Mouse (Mus musculus): ENCODE measurements around the gene Gmps. TPM values are rescaled to one million over a fixed set of nuclear protein-coding genes. Genes with fewer than 3 reads are reported as not detected.

The Gmps gene
- polyA plus RNA-seq, 1 experiment from 2014 or later, result 51.0 TPM

DNA sequence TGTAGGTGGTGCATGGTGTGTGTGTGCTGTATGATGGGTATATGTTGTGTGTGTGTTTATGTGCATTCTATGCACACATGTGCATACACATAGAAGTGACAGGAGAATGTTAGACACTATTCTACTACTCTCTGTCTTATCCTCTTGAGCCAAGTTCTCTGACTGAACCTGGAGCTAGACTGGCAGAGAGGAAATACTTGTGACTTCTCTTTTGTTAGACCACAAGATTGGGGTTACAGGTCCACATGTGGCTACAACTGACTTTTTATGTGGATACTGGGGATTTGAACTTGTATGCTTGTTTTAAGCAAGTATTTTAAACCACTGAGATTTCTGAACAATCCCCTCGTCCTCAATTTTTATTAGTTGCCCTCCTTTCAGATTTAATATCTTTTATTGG lies 10.8 kb downstream of the Gmps start:
- H3K36me3 ChIP-seq, result peaks cover 61% of the 10 kb centered on the region
- H3K4me3 ChIP-seq, result no peak overlapping the region
- H3K4me1 ChIP-seq, result no peaks in the 10 kb centered on the region
- no peaks in the 10 kb centered on the region for H3K9me3 ChIP-seq
- H3K4me2 ChIP-seq, result no peak overlapping the region
- 77% methylated on average over 1 of the region's 1 CpGs for WGBS
- no peaks in the 10 kb centered on the region for H3K27me3 ChIP-seq
- no peak overlapping the region for H3K9ac ChIP-seq
- H3K27ac ChIP-seq, result no peak overlapping the region
- ATAC-seq (ENCODE audit: insufficient number of reproducible peaks, insufficient read depth, low FRiP score, low TSS enrichment, low read depth), result no peak

DNA sequence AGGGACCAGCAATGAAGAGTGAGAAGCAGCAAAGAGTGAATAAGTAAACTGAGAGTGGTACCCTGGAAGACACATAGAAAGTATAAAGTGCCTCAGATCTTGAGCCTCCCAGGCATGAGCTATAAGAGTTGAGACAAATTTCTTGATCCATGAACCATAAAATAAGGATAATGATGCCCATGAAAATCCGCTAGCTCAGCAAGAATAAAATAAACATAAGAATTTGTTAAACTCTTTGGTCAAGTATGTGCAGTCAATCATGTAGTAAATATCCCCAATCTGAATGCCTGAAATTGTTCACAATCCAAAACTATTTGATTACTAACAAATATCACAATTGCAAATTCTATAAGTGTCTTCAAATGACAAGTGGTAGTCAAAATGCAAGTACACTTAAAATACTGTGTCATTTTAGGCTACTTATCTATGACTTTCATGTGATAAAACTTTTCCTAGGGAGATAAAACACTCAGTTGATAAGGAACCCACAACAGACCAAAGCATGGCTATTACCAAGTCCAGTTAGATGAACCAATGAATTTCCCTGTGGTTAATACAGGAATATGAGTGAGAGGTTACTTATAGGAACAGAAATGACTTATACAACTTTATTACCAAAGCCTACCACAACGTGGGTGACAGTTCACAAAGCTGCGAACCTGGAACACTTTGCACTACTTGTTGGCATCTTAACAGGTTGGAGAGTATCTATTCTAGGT lies 13.0 kb downstream of the Gmps start:
- 95% methylated on average over 3 of the region's 3 CpGs for WGBS
- Histone ChIP-seq H3K36me3 (peaks cover 63% of the 10 kb centered on the region), H3K9me3 (no peaks in the 10 kb centered on the region), H3K27me3 (no peaks in the 10 kb centered on the region), H3K4me2 (no peak overlapping the region), H3K4me3 (no peak overlapping the region), H3K9ac (no peak overlapping the region), H3K4me1 (no peaks in the 10 kb centered on the region), H3K27ac (no peak overlapping the region)
- no peak for ATAC-seq (ENCODE audit: insufficient number of reproducible peaks, insufficient read depth, low FRiP score, low TSS enrichment, low read depth)

DNA sequence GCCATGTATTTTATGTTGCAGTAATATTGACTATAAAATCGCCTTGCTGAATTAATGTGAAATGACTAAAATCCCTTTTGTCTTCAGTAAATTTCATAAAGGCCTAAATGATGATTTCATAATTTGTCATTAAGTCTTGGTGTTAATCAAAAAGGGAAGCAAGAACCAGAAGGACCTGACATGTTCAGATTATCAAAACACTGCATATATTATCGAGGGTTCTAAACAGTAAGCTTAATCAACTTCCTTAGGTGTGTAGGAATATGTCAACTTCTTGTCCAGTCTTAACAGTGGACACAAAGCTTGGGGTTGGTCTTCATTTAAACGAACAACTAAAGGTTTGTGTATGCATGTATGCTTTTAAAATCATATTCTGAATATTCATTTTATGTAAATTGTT lies 45.5 kb downstream of the Gmps start:
- Histone ChIP-seq H3K9ac (no peak overlapping the region), H3K36me3 (peaks cover 12% of the 10 kb centered on the region; the same call in 1 of the 2 replicates), H3K4me2 (no peak overlapping the region), H3K27ac (no peak overlapping the region), H3K9me3 (no peaks in the 10 kb centered on the region), H3K4me1 (no peaks in the 10 kb centered on the region), H3K4me3 (no peak overlapping the region), H3K27me3 (no peaks in the 10 kb centered on the region)
- no peak for ATAC-seq (ENCODE audit: insufficient number of reproducible peaks, insufficient read depth, low FRiP score, low TSS enrichment, low read depth)
- WGBS, result 95% methylated on average over 3 of the region's 3 CpGs

DNA sequence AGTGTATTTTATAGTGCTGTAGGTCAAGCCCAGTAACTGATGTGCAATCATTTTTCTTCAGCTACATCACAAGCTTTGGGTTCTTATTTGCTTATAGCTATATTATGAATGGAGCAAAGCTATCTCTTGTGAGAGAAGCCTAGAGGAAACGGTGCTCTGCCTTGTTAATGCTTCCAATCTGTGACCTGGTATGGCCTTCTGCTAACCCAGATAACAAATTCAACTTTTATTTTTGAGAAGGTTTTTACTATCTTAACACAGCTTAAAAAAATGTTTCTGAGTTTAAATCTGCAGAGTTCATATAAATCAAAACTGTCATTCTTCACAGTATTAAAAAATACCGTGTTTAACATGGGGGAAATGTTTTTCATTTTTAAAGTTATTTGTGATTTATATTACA lies 46.0 kb downstream of the Gmps start:
- peaks cover 12% of the 10 kb centered on the region; the same call in 1 of the 2 replicates for H3K36me3 ChIP-seq
- WGBS, result 80% methylated on average over 2 of the region's 2 CpGs
- H3K27ac ChIP-seq, result no peak overlapping the region
- H3K9me3 ChIP-seq, result no peaks in the 10 kb centered on the region
- no peaks in the 10 kb centered on the region for H3K27me3 ChIP-seq
- H3K4me1 ChIP-seq, result no peaks in the 10 kb centered on the region
- H3K9ac ChIP-seq, result no peak overlapping the region
- no peak overlapping the region for H3K4me3 ChIP-seq
- H3K4me2 ChIP-seq, result no peak overlapping the region
- no peak for ATAC-seq (ENCODE audit: insufficient number of reproducible peaks, insufficient read depth, low FRiP score, low TSS enrichment, low read depth)

DNA sequence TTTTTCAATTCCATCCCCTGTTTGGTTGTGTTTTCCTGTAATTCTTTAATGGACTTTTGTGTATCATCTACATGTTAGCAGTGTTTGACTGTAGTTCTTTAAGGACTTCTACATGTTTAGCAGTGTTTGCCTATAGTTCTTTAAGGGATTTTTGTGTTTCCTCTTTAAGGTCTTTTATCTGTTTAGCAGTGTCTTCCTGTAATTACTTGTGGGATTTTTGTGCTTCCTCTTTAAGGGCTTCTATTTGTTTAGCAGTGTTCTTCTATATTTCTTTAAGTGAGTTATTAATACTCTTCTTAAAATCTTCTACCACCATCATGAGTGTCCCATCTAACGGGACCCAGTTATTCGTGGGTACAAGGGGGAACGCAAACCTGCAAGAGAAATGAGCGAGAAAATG lies 53.9 kb downstream of the Gmps start:
- Histone ChIP-seq H3K9me3 (peaks cover 7% of the 10 kb centered on the region), H3K36me3 (peaks cover 4% of the 10 kb centered on the region; the same call in 1 of the 2 replicates), H3K27me3 (no peaks in the 10 kb centered on the region), H3K27ac (no peak overlapping the region), H3K4me3 (no peak overlapping the region), H3K9ac (no peak overlapping the region), H3K4me1 (no peaks in the 10 kb centered on the region), H3K4me2 (no peak overlapping the region)
- no peak for ATAC-seq (ENCODE audit: insufficient number of reproducible peaks, insufficient read depth, low FRiP score, low TSS enrichment, low read depth)
- WGBS, result 91% methylated on average over 4 of the region's 4 CpGs

DNA sequence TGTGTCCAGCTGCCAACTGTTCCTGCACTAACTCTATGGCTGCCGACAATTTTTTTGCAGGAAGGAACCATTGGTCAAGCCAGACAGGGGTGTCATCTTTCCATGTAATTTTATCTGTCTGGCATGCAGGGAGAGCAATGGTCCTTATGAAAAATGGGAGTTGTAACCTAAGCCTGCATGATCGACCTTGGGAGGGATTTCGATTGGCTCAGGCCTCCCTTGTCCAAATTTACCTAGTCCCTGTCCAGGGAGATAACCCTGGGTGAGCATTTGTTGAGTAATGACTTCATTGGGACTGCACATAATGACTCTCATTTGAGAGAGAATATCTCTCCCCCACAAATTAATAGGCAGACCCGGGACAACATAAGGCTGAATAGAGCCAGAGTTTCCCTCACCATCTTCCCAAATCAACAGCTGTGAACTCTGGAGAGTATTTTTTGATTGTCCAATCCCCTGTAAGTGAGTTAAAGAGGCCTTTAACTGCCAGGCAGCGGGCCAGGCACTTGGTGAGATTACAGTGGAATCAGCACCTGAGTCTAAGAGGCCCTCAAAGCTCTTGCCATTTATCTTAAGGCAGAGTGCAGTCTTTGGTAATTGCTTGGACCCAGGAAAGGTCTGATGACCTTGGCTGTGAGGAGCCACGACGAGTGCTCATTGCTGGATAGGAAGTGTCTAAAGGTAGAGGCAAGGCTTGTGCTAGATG lies 62.4 kb downstream of the Gmps start:
- WGBS, result 72% methylated on average over 7 of the region's 7 CpGs
- no peaks in the 10 kb centered on the region for H3K9me3 ChIP-seq
- no peak overlapping the region for H3K4me3 ChIP-seq
- no peak overlapping the region for H3K4me2 ChIP-seq
- no peak for ATAC-seq (ENCODE audit: insufficient number of reproducible peaks, insufficient read depth, low FRiP score, low TSS enrichment, low read depth)
- no peaks in the 10 kb centered on the region for H3K27me3 ChIP-seq
- H3K4me1 ChIP-seq, result no peaks in the 10 kb centered on the region
- H3K9ac ChIP-seq, result no peak overlapping the region
- H3K27ac ChIP-seq, result no peak overlapping the region
- H3K36me3 ChIP-seq, result no peaks in the 10 kb centered on the region

DNA sequence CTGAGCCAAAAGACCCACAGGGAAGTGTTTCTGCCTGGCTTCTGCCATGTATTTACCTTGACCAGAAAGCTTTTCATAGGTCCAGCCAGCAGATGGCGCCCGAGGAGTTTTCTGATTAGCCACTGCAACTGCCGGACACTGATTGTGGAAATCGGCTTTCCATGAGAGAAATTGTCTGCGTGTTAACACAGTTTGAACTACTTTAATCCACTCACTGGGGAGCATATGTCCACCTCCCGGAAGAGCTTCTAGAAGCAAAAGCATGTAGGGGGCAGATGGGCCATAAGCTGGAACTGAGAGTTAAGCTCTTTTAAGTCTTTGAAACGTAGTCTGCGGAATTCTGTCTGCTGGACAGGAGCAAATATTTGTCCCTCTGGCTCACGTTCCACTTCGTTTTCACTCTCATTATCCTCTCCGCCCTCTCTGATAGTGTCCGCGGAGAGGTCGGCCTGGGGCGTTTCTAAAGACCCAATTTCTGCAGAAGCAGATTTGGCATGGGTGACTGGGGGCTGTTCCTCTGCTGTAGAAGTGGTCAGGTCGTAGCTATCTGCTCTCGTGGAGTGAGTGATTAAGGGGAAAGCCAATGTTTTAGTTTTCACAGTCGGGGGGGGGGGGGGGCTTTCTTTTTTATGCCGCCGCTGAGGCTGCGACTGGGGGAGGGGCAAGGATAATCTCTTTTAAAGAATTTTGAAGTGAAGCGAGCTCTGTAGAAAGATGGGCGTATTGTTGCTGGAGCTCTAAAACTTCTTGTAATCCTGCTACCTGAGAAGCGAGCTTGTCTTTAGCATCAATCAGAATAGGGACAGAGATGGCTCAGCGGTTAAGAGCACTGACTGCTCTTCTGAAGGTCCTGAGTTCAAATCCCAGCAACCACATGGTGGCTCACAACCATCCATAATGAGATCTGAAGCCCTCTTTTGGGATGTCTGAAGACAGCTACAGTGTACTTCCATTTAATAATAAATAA lies 64.2 kb downstream of the Gmps start:
- Histone ChIP-seq H3K36me3 (no peaks in the 10 kb centered on the region), H3K9ac (peak overlapping the region; percentile 70), H3K27ac (no peak overlapping the region), H3K27me3 (no peaks in the 10 kb centered on the region), H3K4me2 (peak overlapping the region; percentile 78), H3K4me1 (no peaks in the 10 kb centered on the region), H3K9me3 (no peaks in the 10 kb centered on the region), H3K4me3 (peak overlapping the region; percentile 47)
- ATAC-seq (ENCODE audit: insufficient number of reproducible peaks, insufficient read depth, low FRiP score, low TSS enrichment, low read depth), result no peak
- WGBS, result 8% methylated on average over 25 of the region's 25 CpGs

Other genes starting within 250 kb of the Gmps start
- 2.4 and 3.0 TPM in 2 replicates for gene Plch1, start 76.6 kb upstream of the Gmps start, polyA plus RNA-seq (2015; fragmentation: Nextera tagmentation; extraction: Ambion mirVana)
- 8.6 and 8.9 TPM in 2 replicates for gene E130311K13Rik, start 46.6 kb upstream of the Gmps start, polyA plus RNA-seq (2015; fragmentation: Nextera tagmentation; extraction: Ambion mirVana)
- 15.4 and 16.9 TPM in 2 replicates for gene Slc33a1, start 11.3 kb upstream of the Gmps start, polyA plus RNA-seq (2015; fragmentation: Nextera tagmentation; extraction: Ambion mirVana)
- 0.04 and 0.07 TPM in 2 replicates for gene Vmn2r1, start 105.4 kb downstream of the Gmps start, polyA plus RNA-seq (2015; fragmentation: Nextera tagmentation; extraction: Ambion mirVana)
- gene Vmn2r2, start 165.8 kb downstream of the Gmps start, polyA plus RNA-seq (2015; fragmentation: Nextera tagmentation; extraction: Ambion mirVana), result not detected in 2 replicates

Data from embryonic facial prominence, embryonic 13.5 days (tissue).